Mouse (Mus musculus) megakaryocyte, embryonic 14.5 days (primary cell): ENCODE measurements around the gene Rb1.

Source experiments
- FLI1 ChIP-seq: IDR thresholded peaks from 2 replicates; pipeline ENCODE4 v1.6.1; 2012; ENCODE audit warnings: low read length, inconsistent platforms, mixed read lengths
- GATA1 ChIP-seq: IDR thresholded peaks from 3 replicates; pipeline ENCODE4 v1.6.1; 2012; ENCODE audit warnings: mixed read lengths, low read length, inconsistent platforms, borderline replicate concordance

- TF ChIP-seq GATA1 (no peak), FLI1 (no peak)
Measured at GRCm38 (mm10) chr14:73313396-73313795, 12.2 kb downstream of the Rb1 start.
